Mouse (Mus musculus) right cerebral cortex, postnatal 14 days (tissue): ENCODE results near the gene Sec62.
A peak's percentile ranks its signal among the peaks of the same experiment; 100 is the strongest.

Source experiments
- DNase-seq: peaks from one replicate; pipeline ENCODE4 v3.0.0; 2022

Gene Sec62

GRCm38 (mm10) chr3:30792737-30793402, at the start of gene Sec62:
Gene Sec62, plus strand, starts transcription at chr3:30792875.
- peak; percentile 96 for DNase-seq

GRCm38 (mm10) chr3:30742891-30743290, 49.8 kb upstream of the Sec62 start:
- DNase-seq = no peak

GRCm38 (mm10) chr3:30746006-30746405, 46.7 kb upstream of the Sec62 start, which contains the start of gene Samd7:
Gene Samd7, plus strand, starts transcription at chr3:30746293.
- DNase-seq = no peak

- DNase-seq = no peak
These were observed 44.4 kb upstream of the Sec62 start for GRCm38 (mm10) chr3:30748316-30748715.

GRCm38 (mm10) chr3:30754696-30755095, 38.0 kb upstream of the Sec62 start:
- no peak for DNase-seq

- no peak for DNase-seq
These were observed 27.8 kb upstream of the Sec62 start for GRCm38 (mm10) chr3:30764877-30765276.

GRCm38 (mm10) chr3:30765311-30766027, 27.2 kb upstream of the Sec62 start:
- no peak for DNase-seq

- DNase-seq = no peak
These were observed 26.5 kb upstream of the Sec62 start for GRCm38 (mm10) chr3:30766177-30766576.

GRCm38 (mm10) chr3:30767271-30767670, 25.4 kb upstream of the Sec62 start:
- peak; percentile 16 for DNase-seq

- no peak for DNase-seq
These were observed 22.7 kb upstream of the Sec62 start for GRCm38 (mm10) chr3:30769755-30770515.

GRCm38 (mm10) chr3:30771560-30771959, 21.1 kb upstream of the Sec62 start:
- no peak for DNase-seq

GRCm38 (mm10) chr3:30772631-30773030, 20.0 kb upstream of the Sec62 start:
- DNase-seq = no peak

GRCm38 (mm10) chr3:30774677-30775076, 18.0 kb upstream of the Sec62 start:
- DNase-seq = no peak

- no peak for DNase-seq
These were observed 14.7 kb upstream of the Sec62 start for GRCm38 (mm10) chr3:30777984-30778383.

- DNase-seq = no peak
These were observed 4.1 kb upstream of the Sec62 start for GRCm38 (mm10) chr3:30788531-30788930.

GRCm38 (mm10) chr3:30793403-30794221, 937 bp downstream of the Sec62 start:
- peak; percentile 18 for DNase-seq

- DNase-seq = no peak
These were observed 9.5 kb downstream of the Sec62 start for GRCm38 (mm10) chr3:30802171-30802570.

- no peak for DNase-seq
These were observed 20.2 kb downstream of the Sec62 start for GRCm38 (mm10) chr3:30812881-30813280.

- DNase-seq = no peak
These were observed 26.0 kb downstream of the Sec62 start for GRCm38 (mm10) chr3:30818630-30819125.

- DNase-seq = no peak
These were observed 29.5 kb downstream of the Sec62 start for GRCm38 (mm10) chr3:30822163-30822562.

GRCm38 (mm10) chr3:30826069-30826468, 33.4 kb downstream of the Sec62 start:
- no peak for DNase-seq

GRCm38 (mm10) chr3:30831848-30832606, 39.4 kb downstream of the Sec62 start:
- DNase-seq = no peak
